Mouse (Mus musculus) limb, embryonic 12.5 days (tissue): ENCODE results near the gene Saa1. TPM values are rescaled to one million over a fixed set of nuclear protein-coding genes. Genes with fewer than 3 reads are reported as not detected.
"Not testable (repeated sequence)": the region's sequence is repeated elsewhere in the genome, so short reads cannot be mapped to it uniquely, and the experiment has no call there.

Source experiments
- ATAC-seq: fragments of 200-750 bp; cut with Nextera tagmentation; 2 replicates; pipeline ENCODE4 v1.8.0; 2017; ENCODE audit warnings: low read depth, moderate TSS enrichment; ENCODE audit not compliant: insufficient number of reproducible peaks, insufficient read depth, low FRiP score, low TSS enrichment
- H3K27ac ChIP-seq: fragments of 300-500 bp; sonication (generic); 2 replicates; pipeline ENCODE4 v1.5.1; 2016; ENCODE audit warnings: mild to moderate bottlenecking, moderate library complexity
- H3K27me3 ChIP-seq: fragments of 300-500 bp; sonication (generic); 2 replicates; pipeline ENCODE4 v1.6.1; 2016; ENCODE audit warnings: mild to moderate bottlenecking, moderate library complexity
- H3K36me3 ChIP-seq: fragments of 300-500 bp; sonication (generic); 2 replicates; pipeline ENCODE4 v1.6.1; 2016; ENCODE audit warnings: mild to moderate bottlenecking, moderate library complexity
- H3K4me1 ChIP-seq: fragments of 300-500 bp; sonication (generic); replicated peaks from 2 replicates; pipeline ENCODE4 v1.6.1; 2016
- H3K4me2 ChIP-seq: fragments of 300-500 bp; sonication (generic); 2 replicates; pipeline ENCODE4 v1.6.1; 2016; ENCODE audit warnings: mild to moderate bottlenecking, moderate library complexity
- H3K4me3 ChIP-seq: fragments of 300-500 bp; sonication (generic); replicated peaks from 2 replicates; pipeline ENCODE4 v1.5.1; 2016; ENCODE audit warnings: mild to moderate bottlenecking
- H3K9ac ChIP-seq: fragments of 300-500 bp; sonication (generic); replicated peaks from 2 replicates; pipeline ENCODE4 v1.6.1; 2016; ENCODE audit warnings: mild to moderate bottlenecking, moderate library complexity
- H3K9me3 ChIP-seq: fragments of 300-500 bp; sonication (generic); 2 replicates; pipeline ENCODE4 v1.6.1; 2016; ENCODE audit warnings: mild to moderate bottlenecking, moderate library complexity
- WGBS: fragments of 180-500 bp; shearing (Covaris S2); methylation state at CpG from one replicate; pipeline ENCODE4 v1.1.7; 2016; 5-methylcytosine and 5-hydroxymethylcytosine counted together
- polyA plus RNA-seq: library from polyadenylated mRNA; unstranded; fragments of >200 nt; fragmentation: Nextera tagmentation; extraction: Ambion mirVana; gene quantifications from 2 replicates; pipeline ENCODE4 v1.2.1, GENCODE M21; 2016

The Saa1 gene
- 0.35 and 0.49 TPM in 2 replicates for polyA plus RNA-seq

DNA sequence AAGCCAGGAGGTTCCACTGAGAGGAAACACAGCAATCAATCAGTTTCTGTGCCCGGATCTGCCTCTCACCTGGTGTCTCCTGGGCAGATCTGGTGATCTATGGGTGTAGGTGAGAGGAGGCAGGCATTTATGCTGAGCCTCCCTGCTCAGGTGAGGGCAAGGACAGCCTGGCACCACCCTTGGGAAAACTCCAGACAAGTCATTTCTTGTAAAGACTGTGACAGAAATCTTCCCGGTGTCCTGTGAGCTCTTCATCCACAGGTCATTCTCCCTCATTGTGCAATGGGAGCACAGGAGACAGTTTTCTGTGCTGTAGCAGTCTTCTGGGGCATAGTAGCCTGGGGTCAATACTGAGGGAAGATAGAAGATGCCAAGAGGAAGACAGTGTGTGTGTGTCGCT, at the start of gene Saa1:
Gene Saa1 (minus strand): TSS at position 101 of the 400 bp plus-strand sequence.
- not testable (repeated sequence) for ATAC-seq, H3K4me2 ChIP-seq, H3K27me3 ChIP-seq, H3K27ac ChIP-seq, H3K9ac ChIP-seq, H3K9me3 ChIP-seq, H3K36me3 ChIP-seq, H3K4me3 ChIP-seq, H3K4me1 ChIP-seq
- 76% methylated on average over 3 of the region's 3 CpGs for WGBS

DNA sequence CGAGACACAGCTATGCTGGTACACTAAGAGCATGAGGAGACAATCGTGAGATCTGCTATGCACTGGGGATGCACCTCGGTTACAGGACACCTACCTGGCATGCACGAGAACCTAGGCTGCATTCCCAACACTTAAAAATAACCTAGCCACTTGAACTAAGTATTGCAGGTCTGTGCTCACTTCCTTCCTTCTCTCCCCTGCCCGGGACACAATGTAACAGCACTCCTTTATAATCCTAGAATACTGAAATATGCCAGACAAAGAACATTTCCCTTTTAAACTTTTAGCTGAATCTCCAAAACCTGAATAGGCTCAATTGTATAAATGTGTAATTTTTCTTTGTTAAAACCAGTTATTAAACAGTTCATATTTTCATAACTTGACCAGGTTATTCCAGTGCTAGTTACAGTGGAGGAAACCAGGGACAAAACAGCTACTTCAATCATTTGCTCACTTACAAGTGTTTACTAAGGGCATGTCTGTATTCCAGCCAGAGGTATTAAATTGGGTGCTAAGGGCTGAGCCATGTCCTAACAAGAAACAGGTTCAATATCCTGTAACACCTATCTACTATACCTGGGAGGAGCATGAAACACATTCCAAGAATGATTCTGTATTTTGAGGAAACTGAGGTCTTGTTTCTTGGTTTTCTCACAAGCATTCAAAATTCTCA, 46.5 kb upstream of the Saa1 start:
- H3K36me3 ChIP-seq = peaks cover 57% of the 10 kb centered on the region
- WGBS = 88% methylated on average over 5 of the region's 5 CpGs

DNA sequence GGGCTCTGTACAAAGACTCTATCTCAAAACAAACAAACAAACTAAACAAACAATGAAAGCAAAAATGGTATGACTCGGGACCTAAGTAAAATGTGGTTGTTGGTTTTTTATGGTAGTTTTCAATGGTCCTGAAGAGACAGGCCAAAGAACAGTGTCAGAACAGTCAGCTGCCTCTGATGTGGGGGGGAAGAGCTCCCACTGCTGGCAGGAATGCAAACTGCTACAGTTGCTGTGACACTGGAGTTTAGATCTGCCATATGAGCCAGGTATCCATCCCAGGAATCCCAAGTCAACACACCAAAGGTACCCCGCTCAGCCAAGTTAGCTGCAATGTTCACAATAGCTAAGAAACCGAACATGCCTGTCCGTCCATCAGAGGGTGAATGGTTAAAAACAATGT, 27.9 kb upstream of the Saa1 start:
- 62% methylated on average over 4 of the region's 4 CpGs for WGBS
- Histone ChIP-seq H3K9ac (no peak overlapping the region), H3K27me3 (no peaks in the 10 kb centered on the region), H3K4me3 (no peak overlapping the region), H3K36me3 (peaks cover 87% of the 10 kb centered on the region), H3K27ac (no peak overlapping the region), H3K4me2 (no peak overlapping the region), H3K9me3 (no peaks in the 10 kb centered on the region), H3K4me1 (no peaks in the 10 kb centered on the region)
- ATAC-seq = no peak

More for the DNA sequence above, 46.5 kb upstream of the Saa1 start:
- no peak overlapping the region for H3K9ac ChIP-seq
- H3K4me1 ChIP-seq = peaks cover 6% of the 10 kb centered on the region
- no peak overlapping the region for H3K4me2 ChIP-seq
- H3K27me3 ChIP-seq = no peaks in the 10 kb centered on the region
- H3K27ac ChIP-seq = no peak overlapping the region
- H3K9me3 ChIP-seq = no peaks in the 10 kb centered on the region
- ATAC-seq = no peak
- H3K4me3 ChIP-seq = no peak overlapping the region

DNA sequence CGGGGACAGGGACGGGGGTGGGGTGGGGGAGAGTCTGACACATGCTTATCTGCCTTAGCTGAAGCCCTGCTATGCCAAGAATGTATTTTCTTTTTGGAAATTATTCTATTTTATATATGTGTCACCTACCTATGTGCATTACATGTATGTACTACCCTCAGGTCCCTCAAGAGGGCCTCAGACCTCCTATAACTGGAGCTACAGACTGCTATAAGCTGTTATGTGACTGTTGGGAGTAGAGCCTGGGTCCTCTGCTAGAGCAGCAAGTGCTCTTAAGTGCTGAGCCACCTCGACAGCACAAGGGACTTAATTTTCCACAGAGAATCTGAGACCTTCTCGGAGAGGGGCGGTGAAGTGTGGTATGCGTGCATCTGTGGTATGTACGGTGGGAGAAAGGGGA, 25.7 kb upstream of the Saa1 start:
- ATAC-seq = no peak
- H3K9me3 ChIP-seq = no peaks in the 10 kb centered on the region
- no peaks in the 10 kb centered on the region for H3K4me1 ChIP-seq
- WGBS = 91% methylated on average over 7 of the region's 7 CpGs
- no peak overlapping the region for H3K4me2 ChIP-seq
- no peak overlapping the region for H3K9ac ChIP-seq
- no peak overlapping the region for H3K4me3 ChIP-seq
- H3K36me3 ChIP-seq = peaks cover 85% of the 10 kb centered on the region
- H3K27ac ChIP-seq = no peak overlapping the region
- no peaks in the 10 kb centered on the region for H3K27me3 ChIP-seq

DNA sequence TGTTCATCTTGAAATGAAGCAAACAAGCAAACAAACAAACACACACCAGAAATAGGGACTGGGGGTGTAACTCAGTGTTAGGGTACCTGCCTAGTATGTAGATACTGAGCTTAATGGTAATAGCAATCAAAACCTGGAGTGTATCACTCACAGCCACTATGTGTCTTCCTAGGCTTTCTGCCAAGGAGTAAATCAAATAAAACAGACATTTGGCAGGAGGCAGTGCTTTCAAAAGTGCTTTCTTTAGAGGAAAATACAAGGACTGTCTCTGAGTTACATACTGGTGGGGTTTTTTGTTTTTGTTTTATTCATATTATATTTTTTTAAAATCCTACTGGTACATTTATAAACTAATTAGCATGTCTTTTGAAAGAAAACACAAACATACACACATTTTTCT, 24.6 kb upstream of the Saa1 start:
- Histone ChIP-seq H3K27ac (no peak overlapping the region), H3K36me3 (peaks cover 85% of the 10 kb centered on the region), H3K9me3 (no peaks in the 10 kb centered on the region), H3K4me2 (no peak overlapping the region), H3K4me3 (no peak overlapping the region), H3K4me1 (no peaks in the 10 kb centered on the region), H3K27me3 (no peaks in the 10 kb centered on the region), H3K9ac (no peak overlapping the region)
- ATAC-seq = no peak

DNA sequence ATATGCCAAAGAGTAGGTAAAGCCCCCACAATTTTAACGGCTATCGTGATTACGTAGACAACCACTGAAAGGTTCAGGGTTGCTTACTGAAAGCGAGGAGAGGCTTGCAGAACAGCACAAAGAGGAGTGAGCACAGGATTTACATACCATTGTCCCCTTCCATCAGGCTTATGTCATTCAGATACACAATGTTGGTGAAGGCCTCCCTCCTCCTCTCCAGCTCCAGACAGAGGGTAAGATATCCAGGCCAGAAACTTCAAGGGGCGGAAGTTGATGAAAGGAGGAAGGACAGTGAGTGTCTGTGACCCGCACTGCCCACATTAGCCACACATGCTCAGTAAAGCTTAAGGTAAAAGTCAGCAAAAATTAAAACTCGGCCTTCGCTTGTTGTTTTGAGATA, 21.9 kb upstream of the Saa1 start:
- no peak for ATAC-seq
- Histone ChIP-seq H3K36me3 (peaks cover 97% of the 10 kb centered on the region), H3K9ac (no peak overlapping the region), H3K4me1 (no peaks in the 10 kb centered on the region), H3K27ac (no peak overlapping the region), H3K4me3 (no peak overlapping the region), H3K9me3 (no peaks in the 10 kb centered on the region), H3K27me3 (no peaks in the 10 kb centered on the region), H3K4me2 (no peak overlapping the region)
- WGBS = 89% methylated on average over 8 of the region's 8 CpGs

DNA sequence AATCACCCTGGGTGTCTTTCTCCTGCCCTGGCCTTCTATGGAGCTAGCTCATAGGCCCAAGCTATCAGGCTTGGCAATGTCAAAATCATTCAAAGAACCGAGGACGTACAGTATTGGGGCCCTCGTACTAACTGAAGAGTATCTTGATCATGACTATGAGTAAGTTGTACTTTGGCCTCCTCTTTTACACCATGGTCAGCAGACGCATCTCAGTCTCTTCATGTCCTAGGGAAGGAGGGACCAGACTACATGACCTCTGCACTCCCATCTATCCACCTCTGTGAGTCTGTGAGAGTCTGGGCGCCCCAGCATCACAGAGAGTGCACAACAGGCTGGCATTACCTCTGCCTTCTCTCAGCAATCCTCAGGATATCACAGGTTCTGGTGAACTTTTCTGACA, 19.8 kb upstream of the Saa1 start:
- no peak overlapping the region for H3K9ac ChIP-seq
- no peak overlapping the region for H3K4me2 ChIP-seq
- H3K9me3 ChIP-seq = no peaks in the 10 kb centered on the region
- H3K4me3 ChIP-seq = no peak overlapping the region
- H3K36me3 ChIP-seq = peaks cover 85% of the 10 kb centered on the region
- no peaks in the 10 kb centered on the region for H3K4me1 ChIP-seq
- 94% methylated on average over 5 of the region's 5 CpGs for WGBS
- no peak overlapping the region for H3K27ac ChIP-seq
- no peak for ATAC-seq
- H3K27me3 ChIP-seq = no peaks in the 10 kb centered on the region

DNA sequence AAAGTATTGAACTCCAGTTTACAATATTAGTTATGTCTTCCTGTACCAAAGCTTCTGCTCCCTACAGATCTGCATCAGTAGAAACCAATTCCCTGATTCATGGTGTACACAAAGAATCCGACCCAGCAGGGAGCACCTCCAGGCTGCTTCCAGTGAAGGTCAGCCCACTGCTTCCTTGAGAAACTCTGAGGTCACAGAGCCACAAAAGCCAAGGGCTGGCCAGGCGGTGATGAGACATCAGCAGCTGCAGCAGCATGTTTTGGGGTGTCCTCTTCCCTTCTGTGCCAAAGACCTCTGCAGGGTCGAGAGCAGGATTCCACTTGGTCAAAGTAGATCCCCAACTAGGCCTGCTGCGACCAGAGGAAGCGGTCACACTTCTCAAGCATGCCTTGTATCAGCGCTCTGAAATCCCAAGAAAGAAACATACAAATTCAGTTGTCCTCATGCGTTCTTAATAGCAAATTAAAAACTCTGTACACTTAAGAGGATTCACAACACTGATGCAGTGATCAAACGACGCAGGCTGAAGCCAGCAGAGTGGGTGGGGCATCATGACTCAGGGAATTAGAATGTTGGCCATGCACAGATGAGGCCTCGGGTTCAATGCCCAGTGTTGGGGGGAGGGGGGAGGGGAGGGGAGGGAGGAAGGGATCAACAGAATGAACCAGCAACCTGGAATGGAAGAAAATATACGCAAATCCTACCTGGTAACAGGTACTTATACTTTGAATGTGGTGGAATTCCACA, 18.4 kb upstream of the Saa1 start:
- H3K9me3 ChIP-seq = no peaks in the 10 kb centered on the region
- H3K27me3 ChIP-seq = no peaks in the 10 kb centered on the region
- no peak overlapping the region for H3K27ac ChIP-seq
- WGBS = 81% methylated on average over 11 of the region's 11 CpGs
- H3K9ac ChIP-seq = no peak overlapping the region
- H3K4me3 ChIP-seq = no peak overlapping the region
- no peaks in the 10 kb centered on the region for H3K4me1 ChIP-seq
- ATAC-seq = no peak
- H3K36me3 ChIP-seq = peaks cover 71% of the 10 kb centered on the region
- no peak overlapping the region for H3K4me2 ChIP-seq

DNA sequence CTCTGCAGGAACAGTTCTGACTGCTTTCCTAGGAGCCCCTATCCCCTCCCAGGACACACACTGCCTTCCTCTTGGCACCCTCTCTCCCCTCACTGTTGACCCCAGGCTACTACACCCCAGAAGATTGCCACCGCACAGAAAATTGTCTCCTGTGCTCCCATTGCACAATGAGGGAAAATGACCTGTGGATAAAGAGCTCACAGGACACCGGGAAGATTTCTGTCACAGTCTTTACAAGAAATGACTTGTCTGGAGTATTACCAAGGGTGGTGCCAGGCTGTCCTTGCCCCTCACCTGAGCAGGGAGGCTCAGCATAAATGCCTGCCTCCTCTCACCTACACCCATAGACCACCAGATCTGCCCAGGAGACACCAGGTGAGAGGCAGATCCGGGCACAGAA, 8.7 kb upstream of the Saa1 start, which contains the start of gene Saa2:
Gene Saa2 (plus strand): TSS at position 301 of the 400 bp plus-strand sequence.
- Histone ChIP-seq H3K27me3 (no peaks in the 10 kb centered on the region), H3K27ac (no peak within 1 kb of the TSS), H3K4me3 (no peak within 1 kb of the TSS), H3K9ac (no peak within 1 kb of the TSS), H3K4me2 (no peak within 1 kb of the TSS), H3K9me3 (no peaks in the 10 kb centered on the region), H3K36me3 (no peaks in the 10 kb centered on the region), H3K4me1 (no peaks in the 10 kb centered on the region)
- WGBS = 70% methylated on average over 3 of the region's 3 CpGs
- no peak for ATAC-seq

DNA sequence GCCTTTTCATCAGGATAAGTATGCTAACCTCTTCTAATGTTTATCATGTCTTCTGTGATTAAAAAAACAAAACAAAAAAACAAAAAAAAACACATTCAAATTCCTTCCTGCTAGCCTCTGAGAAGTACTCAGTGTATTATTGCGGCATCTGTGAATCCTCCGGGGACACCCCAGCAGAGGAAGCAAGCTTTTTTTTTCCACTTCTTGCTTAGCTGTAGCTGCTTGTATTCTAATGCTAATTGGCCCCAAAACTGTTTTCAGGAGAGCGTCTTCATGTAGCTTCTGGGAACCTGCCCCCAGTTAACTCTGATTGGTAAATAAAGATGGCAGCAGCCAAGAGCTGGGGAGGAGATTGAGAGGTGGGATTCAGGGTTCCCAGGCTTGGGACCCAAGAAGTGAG, 5.7 kb upstream of the Saa1 start:
- no peaks in the 10 kb centered on the region for H3K4me1 ChIP-seq
- H3K27ac ChIP-seq = no peak overlapping the region
- H3K9me3 ChIP-seq = no peaks in the 10 kb centered on the region
- H3K4me2 ChIP-seq = no peak overlapping the region
- H3K36me3 ChIP-seq = no peaks in the 10 kb centered on the region
- no peak overlapping the region for H3K9ac ChIP-seq
- WGBS = 66% methylated on average over 3 of the region's 3 CpGs
- no peak overlapping the region for H3K4me3 ChIP-seq
- ATAC-seq = no peak
- H3K27me3 ChIP-seq = no peaks in the 10 kb centered on the region

DNA sequence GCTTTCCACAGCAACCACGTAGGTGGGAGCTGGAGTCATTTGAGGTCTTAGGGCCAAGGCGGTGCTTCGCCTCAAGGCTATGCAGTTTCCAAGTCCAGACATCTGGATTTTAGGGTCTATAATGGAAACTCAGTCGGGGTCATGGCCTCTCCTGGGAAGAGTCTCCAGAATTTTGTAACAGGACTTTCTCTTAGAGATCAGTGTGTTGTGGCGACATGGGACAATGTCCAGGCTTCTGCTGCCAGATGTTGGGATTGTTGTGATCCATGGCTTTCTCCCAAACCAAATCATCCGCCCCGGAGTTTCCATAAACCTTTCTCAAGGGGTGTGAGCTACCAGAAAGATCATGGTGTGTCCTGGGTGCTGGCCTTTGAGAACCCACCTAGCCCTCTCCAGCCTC, 3.6 kb upstream of the Saa1 start:
- no peak overlapping the region for H3K4me2 ChIP-seq
- no peaks in the 10 kb centered on the region for H3K36me3 ChIP-seq
- H3K27me3 ChIP-seq = no peaks in the 10 kb centered on the region
- no peaks in the 10 kb centered on the region for H3K4me1 ChIP-seq
- ATAC-seq = no peak
- H3K9me3 ChIP-seq = no peaks in the 10 kb centered on the region
- H3K9ac ChIP-seq = no peak overlapping the region
- WGBS = 49% methylated on average over 7 of the region's 7 CpGs
- H3K27ac ChIP-seq = no peak overlapping the region
- H3K4me3 ChIP-seq = no peak overlapping the region

DNA sequence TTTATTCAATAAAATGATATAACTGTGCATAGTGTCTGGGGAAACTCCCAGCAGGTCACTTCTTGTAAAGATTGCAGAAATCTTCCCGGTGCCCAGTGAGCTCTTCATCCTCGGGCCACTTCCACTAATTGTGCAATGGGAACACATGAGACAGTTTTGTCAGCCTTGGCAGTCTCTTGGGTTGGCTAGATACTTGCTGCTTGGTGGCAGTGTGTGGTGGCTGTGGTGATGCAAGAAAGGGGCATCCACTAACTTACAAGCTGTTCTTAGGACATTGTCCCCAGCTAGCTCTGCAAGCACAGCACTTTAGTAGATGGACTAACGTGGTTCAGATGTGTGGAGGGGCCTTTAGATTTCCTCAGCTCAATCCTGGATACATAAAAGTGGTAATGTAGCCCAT, 3.0 kb upstream of the Saa1 start:
- no peak overlapping the region for H3K4me3 ChIP-seq
- no peaks in the 10 kb centered on the region for H3K36me3 ChIP-seq
- no peak for ATAC-seq
- H3K27ac ChIP-seq = no peak overlapping the region
- H3K9me3 ChIP-seq = no peaks in the 10 kb centered on the region
- 61% methylated on average over 3 of the region's 3 CpGs for WGBS
- H3K27me3 ChIP-seq = no peaks in the 10 kb centered on the region
- H3K4me2 ChIP-seq = no peak overlapping the region
- no peaks in the 10 kb centered on the region for H3K4me1 ChIP-seq
- no peak overlapping the region for H3K9ac ChIP-seq
